Mouse (Mus musculus) kidney, embryonic 14.5 days (tissue): ENCODE data around the gene Cryzl2. TPM values are rescaled to one million over a fixed set of nuclear protein-coding genes. Genes with fewer than 3 reads are reported as not detected.
A peak's percentile ranks its signal among the peaks of the same experiment; 100 is the strongest.

ENCODE experiments used
- ATAC-seq: fragments of 200-750 bp; cut with Nextera tagmentation; 2 replicates; pipeline ENCODE4 v1.8.0; 2017; ENCODE audit warnings: moderate number of reproducible peaks, mild to moderate bottlenecking, moderate TSS enrichment, moderate library complexity; ENCODE audit not compliant: low FRiP score, low TSS enrichment
- H3K27ac ChIP-seq: fragments of 300-500 bp; sonication (generic); 2 replicates; pipeline ENCODE4 v1.5.1; 2014; ENCODE audit warnings: low read depth, mild to moderate bottlenecking, low read length, moderate library complexity, mixed read lengths
- H3K27me3 ChIP-seq: fragments of 300-500 bp; sonication (generic); 2 replicates; pipeline ENCODE4 v1.6.1; 2014; ENCODE audit warnings: mild to moderate bottlenecking, low read length; ENCODE audit not compliant: control insufficient read depth, insufficient read depth
- H3K36me3 ChIP-seq: fragments of 300-500 bp; sonication (generic); 2 replicates; pipeline ENCODE4 v1.6.1; 2014; ENCODE audit warnings: low read length, mixed read lengths; ENCODE audit not compliant: control insufficient read depth, insufficient read depth
- H3K4me1 ChIP-seq: fragments of 300-500 bp; sonication (generic); 2 replicates; pipeline ENCODE4 v1.6.1; 2014; ENCODE audit warnings: low read length, mixed read lengths; ENCODE audit not compliant: control insufficient read depth, insufficient read depth
- H3K4me2 ChIP-seq: fragments of 300-500 bp; sonication (generic); replicated peaks from 2 replicates; pipeline ENCODE4 v1.6.1; 2014; ENCODE audit warnings: low read depth, mild to moderate bottlenecking, low read length
- H3K4me3 ChIP-seq: fragments of 300-500 bp; sonication (generic); 2 replicates; pipeline ENCODE4 v1.5.1; 2014; ENCODE audit warnings: mild to moderate bottlenecking, low read length
- H3K9ac ChIP-seq: fragments of 300-500 bp; sonication (generic); 2 replicates; pipeline ENCODE4 v1.6.1; 2014; ENCODE audit warnings: low read depth, mild to moderate bottlenecking, low read length, moderate library complexity
- H3K9me3 ChIP-seq: fragments of 300-500 bp; sonication (generic); 2 replicates; pipeline ENCODE4 v1.6.1; 2016; ENCODE audit warnings: low read length; ENCODE audit not compliant: control insufficient read depth
- WGBS: fragments of 180-500 bp; shearing (Covaris S2); extraction: QIAGEN DNeasy Blood & Tissue Kit; methylation state at CpG from one replicate; pipeline ENCODE4 v1.1.7; 2014; 5-methylcytosine and 5-hydroxymethylcytosine counted together
- polyA plus RNA-seq: library from polyadenylated mRNA; unstranded; fragments of >200 nt; fragmentation: Nextera tagmentation; extraction: Ambion mirVana; gene quantifications from 2 replicates; pipeline ENCODE4 v1.2.1, GENCODE M21; 2014

The Cryzl2 gene
- 13.3 and 17.7 TPM in 2 replicates for polyA plus RNA-seq

DNA sequence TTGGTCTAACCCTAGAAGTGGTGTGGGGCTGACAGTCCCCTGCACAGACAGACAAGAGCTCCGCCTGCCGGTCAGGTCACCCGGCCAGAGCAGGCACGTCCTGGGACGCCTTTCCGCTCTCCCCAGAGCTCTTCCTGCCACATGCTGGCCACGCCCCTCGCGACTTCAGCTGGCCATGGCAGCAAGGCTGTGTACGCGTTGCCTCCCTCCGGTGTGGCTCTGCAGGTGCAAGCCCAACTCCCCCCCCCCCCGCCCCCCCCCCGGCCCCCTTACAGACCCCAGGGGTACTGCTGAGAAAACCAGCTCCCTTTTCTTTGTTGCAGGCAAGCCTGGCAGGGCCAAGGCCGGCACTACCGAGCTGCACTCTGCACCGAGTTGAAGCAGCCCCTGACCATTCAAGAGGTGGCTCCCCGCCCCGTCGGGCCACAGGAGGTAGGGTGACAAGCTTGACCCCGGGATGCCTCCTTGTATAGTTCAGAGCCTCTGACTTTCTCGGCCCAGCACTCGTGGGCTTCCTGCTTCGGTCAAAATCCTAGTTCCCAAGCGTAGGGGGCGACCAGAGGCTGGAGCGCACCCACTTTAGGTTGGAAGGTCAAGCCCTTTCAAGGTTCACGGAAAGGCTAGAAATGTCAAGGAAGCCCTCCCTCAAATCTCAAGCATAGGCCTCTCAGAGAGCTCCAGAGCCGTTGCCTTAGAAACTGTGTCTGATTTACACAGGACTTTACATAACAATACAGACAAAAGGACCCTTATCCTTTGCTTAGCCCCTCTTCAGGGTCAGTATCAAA is at the start of gene Cryzl2:
TSS of gene Cryzl2 (plus strand) at position 157 of the 788 bp plus-strand sequence.
- no peaks in the 10 kb centered on the region for H3K36me3 ChIP-seq
- no peaks in the 10 kb centered on the region for H3K9me3 ChIP-seq
- ATAC-seq = peak; percentile 95
- H3K4me1 ChIP-seq = no peaks in the 10 kb centered on the region
- peak within 1 kb of the TSS; percentile 41 for H3K4me3 ChIP-seq
- peak within 1 kb of the TSS; percentile 70 for H3K4me2 ChIP-seq
- no peak within 1 kb of the TSS for H3K27ac ChIP-seq
- 5% methylated on average over 27 of the region's 29 CpGs for WGBS
- no peaks in the 10 kb centered on the region for H3K27me3 ChIP-seq
- H3K9ac ChIP-seq = peak within 1 kb of the TSS; percentile 56

DNA sequence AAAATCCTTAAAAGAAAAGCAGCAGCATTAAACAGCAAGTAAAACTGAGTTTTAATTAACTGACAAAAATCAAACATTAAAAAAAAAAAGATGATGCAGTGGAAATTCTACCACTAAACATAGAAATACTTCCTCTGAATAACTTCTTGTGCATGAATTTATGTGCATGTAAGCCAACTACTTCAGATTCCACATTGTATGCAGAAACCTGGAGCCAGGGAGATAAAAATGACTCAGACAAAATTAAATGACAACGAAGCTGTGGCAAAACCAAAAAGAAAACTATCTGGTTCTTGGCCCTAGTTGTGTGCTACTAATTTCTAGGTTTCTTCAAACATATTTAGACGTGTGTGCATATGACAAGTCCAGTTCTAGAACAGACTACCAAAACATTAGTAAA is 48.7 kb upstream of the Cryzl2 start:
- 88% methylated on average over 2 of the region's 2 CpGs for WGBS
- ATAC-seq = no peak
- H3K9ac ChIP-seq = no peak overlapping the region

DNA sequence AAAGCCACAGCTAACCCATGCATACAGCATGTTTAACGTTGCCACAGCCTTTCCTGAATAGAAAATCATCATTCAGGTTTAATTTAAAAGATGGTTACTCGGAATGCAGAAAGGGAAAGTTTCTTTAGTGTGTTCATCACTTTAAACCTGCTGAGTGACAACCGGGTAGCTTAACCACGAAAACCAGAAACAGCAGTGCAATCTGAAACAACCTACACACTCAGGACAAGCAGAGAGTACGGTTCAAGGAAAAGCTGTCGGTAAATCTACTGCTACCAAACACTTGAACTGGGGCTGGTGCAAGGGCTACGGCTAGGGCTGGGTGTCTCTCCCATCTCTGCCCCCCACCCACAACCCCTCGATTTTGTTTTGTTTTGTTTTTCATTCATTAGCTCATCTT is 47.4 kb upstream of the Cryzl2 start:
- peak overlapping the region; percentile 92 for H3K4me3 ChIP-seq
- no peak for ATAC-seq
- WGBS = 16% methylated on average over 8 of the region's 8 CpGs
- no peak overlapping the region for H3K27ac ChIP-seq
- peak overlapping the region; percentile 63 for H3K4me2 ChIP-seq
- no peaks in the 10 kb centered on the region for H3K9me3 ChIP-seq
- no peaks in the 10 kb centered on the region for H3K27me3 ChIP-seq
- no peak overlapping the region for H3K9ac ChIP-seq
- no peaks in the 10 kb centered on the region for H3K36me3 ChIP-seq
- H3K4me1 ChIP-seq = 0 out of 2 replicates have a peak, but pooled peaks cover 5% of the 10 kb centered on the region

More for the DNA sequence above, 48.7 kb upstream of the Cryzl2 start:
- no peak overlapping the region for H3K4me3 ChIP-seq
- 0 out of 2 replicates have a peak, but pooled peaks cover 5% of the 10 kb centered on the region for H3K4me1 ChIP-seq
- H3K27me3 ChIP-seq = no peaks in the 10 kb centered on the region
- no peaks in the 10 kb centered on the region for H3K36me3 ChIP-seq
- no peak overlapping the region for H3K4me2 ChIP-seq
- H3K9me3 ChIP-seq = no peaks in the 10 kb centered on the region
- H3K27ac ChIP-seq = no peak overlapping the region

DNA sequence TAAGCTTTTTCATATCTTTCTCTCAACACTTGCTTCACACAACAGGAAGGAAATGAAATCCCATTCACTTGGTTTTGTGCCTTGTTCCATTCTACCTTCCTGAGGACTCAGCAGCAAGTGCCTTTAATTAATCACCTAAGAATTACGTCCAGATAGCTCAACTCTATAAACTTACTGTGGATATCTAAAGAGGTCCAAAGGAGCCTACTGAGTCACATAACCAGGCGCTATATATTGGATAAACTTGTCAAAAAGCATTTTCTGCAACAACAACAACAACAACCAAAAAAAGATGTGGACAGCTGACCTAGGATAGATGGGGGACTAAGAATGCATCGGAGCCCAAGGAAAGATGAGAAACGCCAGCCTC is 47.1 kb upstream of the Cryzl2 start:
- H3K36me3 ChIP-seq = no peaks in the 10 kb centered on the region
- H3K9ac ChIP-seq = peak overlapping the region; percentile 77
- no peak overlapping the region for H3K27ac ChIP-seq
- no peaks in the 10 kb centered on the region for H3K9me3 ChIP-seq
- H3K27me3 ChIP-seq = no peaks in the 10 kb centered on the region
- 0% methylated on average over 4 of the region's 4 CpGs for WGBS
- peak overlapping the region; percentile 92 for H3K4me3 ChIP-seq
- H3K4me1 ChIP-seq = 0 out of 2 replicates have a peak, but pooled peaks cover 5% of the 10 kb centered on the region
- ATAC-seq = no peak
- H3K4me2 ChIP-seq = peak overlapping the region; percentile 63

GRCm38 (mm10) chr1:157411711-157412380 is 46.5 kb upstream of the Cryzl2 start:
- Histone ChIP-seq H3K27me3 (no peaks in the 10 kb centered on the region), H3K4me1 (0 out of 2 replicates have a peak, but pooled peaks cover 5% of the 10 kb centered on the region), H3K36me3 (no peaks in the 10 kb centered on the region), H3K4me2 (peak overlapping the region; percentile 63), H3K9me3 (no peaks in the 10 kb centered on the region), H3K4me3 (peak overlapping the region; percentile 92), H3K9ac (peak overlapping the region; percentile 77), H3K27ac (peak overlapping the region; percentile 92)
- under 1% methylated on average over 52 of the region's 85 CpGs for WGBS
- peak; percentile 91 for ATAC-seq

DNA sequence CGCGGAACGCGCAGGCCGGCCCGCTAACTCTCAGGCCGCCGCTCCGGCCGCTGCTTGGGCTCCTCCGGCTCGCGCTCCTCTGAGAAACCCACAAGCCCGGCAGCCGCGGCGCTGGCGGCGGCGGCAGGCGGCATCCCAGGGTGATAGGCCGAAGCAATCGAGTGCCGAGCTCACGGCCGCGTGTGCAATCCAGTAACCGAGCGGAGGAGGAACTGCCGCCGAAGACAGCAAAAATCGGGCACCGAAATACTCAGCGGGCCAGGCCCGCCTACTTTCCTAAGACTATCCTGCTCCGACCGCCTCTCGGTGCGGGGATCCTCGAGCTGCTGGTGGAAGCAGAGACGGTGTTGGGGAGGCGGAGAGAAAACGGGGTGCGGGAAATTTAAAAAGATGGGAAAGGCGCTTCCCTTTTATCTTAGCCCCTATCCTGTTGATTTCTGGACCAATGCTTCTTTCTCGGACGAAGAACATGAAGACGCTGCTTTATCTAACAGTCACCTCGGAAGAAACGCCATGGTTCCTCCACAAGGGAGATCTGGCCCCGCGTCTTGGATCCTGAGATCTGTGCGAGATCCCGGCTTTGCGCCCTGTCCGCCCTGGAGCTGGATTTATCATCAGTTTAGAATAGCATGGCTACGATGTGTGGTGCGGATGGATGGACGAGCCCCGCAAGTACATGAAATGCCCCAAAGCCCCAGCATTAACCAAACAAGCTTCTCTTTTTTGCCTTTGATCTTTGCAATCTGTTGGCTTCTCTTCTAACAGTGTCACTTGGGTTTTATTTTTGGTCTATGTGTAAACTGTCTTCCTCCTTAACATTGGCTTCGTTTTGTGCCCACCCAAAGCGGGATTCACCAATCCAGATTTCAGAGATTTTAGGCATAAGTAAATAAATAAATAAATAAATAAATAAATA is 45.7 kb upstream of the Cryzl2 start, which contains the start of gene Rasal2:
TSS of gene Rasal2 (minus strand) at position 142 of the 916 bp plus-strand sequence.
- WGBS = under 1% methylated on average over 62 of the region's 62 CpGs
- ATAC-seq = peak; percentile 98

DNA sequence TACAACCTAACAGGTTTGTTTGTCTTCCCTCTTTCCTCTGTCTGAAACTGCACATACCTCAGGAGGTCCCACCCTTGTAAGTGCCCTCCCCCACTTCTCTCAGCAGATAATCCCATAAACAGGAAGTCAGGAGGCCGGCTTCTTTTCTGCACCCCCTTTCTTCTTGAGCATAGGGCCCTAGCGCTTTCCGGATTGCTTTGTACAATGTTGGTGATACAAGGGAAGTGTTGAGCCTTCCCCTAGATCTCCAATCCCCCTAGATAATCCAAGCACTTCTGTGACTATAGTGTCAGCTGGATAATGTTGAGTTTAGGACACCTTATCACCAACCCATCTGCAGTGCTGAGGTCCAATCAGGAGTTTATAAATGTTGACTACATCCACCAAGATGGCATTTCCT is 42.6 kb upstream of the Cryzl2 start:
- Histone ChIP-seq H3K27me3 (no peaks in the 10 kb centered on the region), H3K4me2 (no peak overlapping the region), H3K9me3 (no peaks in the 10 kb centered on the region), H3K36me3 (no peaks in the 10 kb centered on the region; the same call in 1 of the 2 replicates), H3K4me3 (no peak overlapping the region), H3K4me1 (0 out of 2 replicates have a peak, but pooled peaks cover 5% of the 10 kb centered on the region), H3K9ac (no peak overlapping the region), H3K27ac (no peak overlapping the region)
- ATAC-seq = no peak
- WGBS = 80% methylated on average over 3 of the region's 3 CpGs

More for the DNA sequence above, 45.7 kb upstream of the Cryzl2 start, which contains the start of gene Rasal2:
- Histone ChIP-seq H3K36me3 (no peaks in the 10 kb centered on the region), H3K9ac (peak within 1 kb of the TSS; percentile 77), H3K27ac (peak within 1 kb of the TSS; percentile 92), H3K9me3 (no peaks in the 10 kb centered on the region), H3K4me3 (peak within 1 kb of the TSS; percentile 92), H3K27me3 (no peaks in the 10 kb centered on the region), H3K4me1 (0 out of 2 replicates have a peak, but pooled peaks cover 5% of the 10 kb centered on the region), H3K4me2 (peak within 1 kb of the TSS; percentile 63)

DNA sequence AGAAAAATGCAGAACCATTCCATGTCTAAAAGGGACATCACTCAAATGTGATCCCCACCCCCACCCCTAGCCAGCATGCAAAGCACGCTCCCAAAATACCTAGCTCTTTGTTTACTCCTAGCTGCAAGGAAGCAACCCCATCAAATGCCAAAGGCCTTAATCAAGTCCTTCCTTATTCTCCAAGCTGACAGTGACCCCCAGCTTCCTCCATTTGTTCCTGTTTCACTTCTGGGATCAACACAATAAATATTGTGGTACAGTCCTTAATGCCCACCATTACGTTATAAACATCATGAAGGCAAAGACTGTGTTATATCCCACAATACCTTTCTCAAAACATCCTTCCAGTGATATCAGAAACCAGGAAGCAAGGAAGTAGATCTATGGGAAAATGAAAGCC is 41.7 kb upstream of the Cryzl2 start:
- WGBS = 87% methylated on average over 2 of the region's 2 CpGs
- H3K27me3 ChIP-seq = no peaks in the 10 kb centered on the region
- no peak overlapping the region for H3K4me2 ChIP-seq
- no peak for ATAC-seq
- H3K9ac ChIP-seq = no peak overlapping the region
- no peaks in the 10 kb centered on the region; the same call in 1 of the 2 replicates for H3K36me3 ChIP-seq
- H3K4me3 ChIP-seq = no peak overlapping the region
- no peak overlapping the region for H3K27ac ChIP-seq
- H3K9me3 ChIP-seq = no peaks in the 10 kb centered on the region
- H3K4me1 ChIP-seq = 0 out of 2 replicates have a peak, but pooled peaks cover 5% of the 10 kb centered on the region
